Mouse (Mus musculus): ENCODE measurements at regions not wholly inside any gene's neighbourhood (a gene's known extent, or its start where the extent isn't known, plus 50 kb on each side); places are given as distances from the start of the nearest gene placed in this dataset.

GRCm38 (mm10) chr13:100988671-100989531, 155.7 kb upstream of the Slc30a5 start:
- DNase-seq: no peak

- DNase-seq: no peak
Observed at GRCm38 (mm10) chr13:100988116-100988515, 154.9 kb upstream of the Slc30a5 start.

GRCm38 (mm10) chr13:100975741-100976140, 142.5 kb upstream of the Slc30a5 start:
- DNase-seq: no peak

GRCm38 (mm10) chr13:100971080-100972017, 138.1 kb upstream of the Slc30a5 start:
- DNase-seq: no peak

GRCm38 (mm10) chr13:100962811-100963540, 129.7 kb upstream of the Slc30a5 start:
- no peak for DNase-seq

GRCm38 (mm10) chr13:100954598-100955251, 121.5 kb upstream of the Slc30a5 start:
- DNase-seq: no peak

GRCm38 (mm10) chr13:100954106-100954505, 120.9 kb upstream of the Slc30a5 start:
- DNase-seq: no peak

- no peak for DNase-seq
Observed at GRCm38 (mm10) chr13:100951185-100951508, 117.9 kb upstream of the Slc30a5 start.

GRCm38 (mm10) chr13:100950348-100951184, 117.3 kb upstream of the Slc30a5 start:
- peak; percentile 11 for DNase-seq

GRCm38 (mm10) chr13:100943206-100943848, 110.1 kb upstream of the Slc30a5 start:
- DNase-seq: no peak

- DNase-seq: no peak
Observed at GRCm38 (mm10) chr13:100940791-100941190, 107.6 kb upstream of the Slc30a5 start.

- peak; percentile 20 for DNase-seq
Observed at GRCm38 (mm10) chr13:100939677-100940076, 106.5 kb upstream of the Slc30a5 start.

GRCm38 (mm10) chr13:100933265-100933664, 100.0 kb upstream of the Slc30a5 start:
- no peak for DNase-seq

- no peak for DNase-seq
Observed at GRCm38 (mm10) chr13:100899566-100899965, 66.3 kb upstream of the Slc30a5 start.

GRCm38 (mm10) chr13:100893871-100894270, 60.6 kb upstream of the Slc30a5 start:
- no peak for DNase-seq

GRCm38 (mm10) chr13:100893096-100893495, 59.9 kb upstream of the Slc30a5 start:
- no peak for DNase-seq

- no peak for DNase-seq
Observed at GRCm38 (mm10) chr13:100892647-100893071, 59.4 kb upstream of the Slc30a5 start.

GRCm38 (mm10) chr13:100892204-100892603, 59.0 kb upstream of the Slc30a5 start:
- DNase-seq: peak; percentile 65

GRCm38 (mm10) chr13:100890457-100890856, 57.2 kb upstream of the Slc30a5 start:
- no peak for DNase-seq

- no peak for DNase-seq
Observed at GRCm38 (mm10) chr13:100888481-100888880, 55.3 kb upstream of the Slc30a5 start.

GRCm38 (mm10) chr13:100883711-100884110, 50.5 kb upstream of the Slc30a5 start:
- no peak for DNase-seq

Data from liver (tissue).